Mouse (Mus musculus) hindbrain, embryonic 11.5 days (tissue): ENCODE results near the gene 1600014C23Rik. TPM values are rescaled to one million over a fixed set of nuclear protein-coding genes. Genes with fewer than 3 reads are reported as not detected.

Source experiments
- ATAC-seq: fragments of 200-750 bp; cut with Nextera tagmentation; 2 replicates; pipeline ENCODE4 v1.8.0; 2017; ENCODE audit warnings: mild to moderate bottlenecking, moderate TSS enrichment, moderate library complexity; ENCODE audit not compliant: low FRiP score
- DNase-seq: peaks from one replicate; pipeline ENCODE4 v3.0.0-alpha.2; 2015; ENCODE audit warnings: low spot score
- H3K27ac ChIP-seq: fragments of 300-500 bp; sonication (generic); 2 replicates; pipeline ENCODE4 v1.5.1; 2014; ENCODE audit warnings: mild to moderate bottlenecking, low read depth, low read length
- H3K27me3 ChIP-seq: fragments of 300-500 bp; sonication (generic); 2 replicates; pipeline ENCODE4 v1.6.1; 2014; ENCODE audit warnings: mild to moderate bottlenecking, low read length, moderate library complexity, mixed read lengths; ENCODE audit not compliant: control insufficient read depth, insufficient read depth
- H3K36me3 ChIP-seq: fragments of 300-500 bp; sonication (generic); 2 replicates; pipeline ENCODE4 v1.6.1; 2014; ENCODE audit warnings: mild to moderate bottlenecking, low read length, moderate library complexity, mixed read lengths; ENCODE audit not compliant: control insufficient read depth, insufficient read depth
- H3K4me1 ChIP-seq: fragments of 300-500 bp; sonication (generic); replicated peaks from 2 replicates; pipeline ENCODE4 v1.6.1; 2014; ENCODE audit warnings: low read length, mixed read lengths; ENCODE audit not compliant: control insufficient read depth, insufficient read depth
- H3K4me2 ChIP-seq: fragments of 300-500 bp; sonication (generic); replicated peaks from 2 replicates; pipeline ENCODE4 v1.6.1; 2014; ENCODE audit warnings: mild to moderate bottlenecking, low read depth, low read length
- H3K4me3 ChIP-seq: fragments of 300-500 bp; sonication (generic); 2 replicates; pipeline ENCODE4 v1.5.1; 2014; ENCODE audit warnings: low read depth, low read length
- H3K9ac ChIP-seq: fragments of 300-500 bp; sonication (generic); 2 replicates; pipeline ENCODE4 v1.6.1; 2014; ENCODE audit warnings: low read depth, low read length
- H3K9me3 ChIP-seq: fragments of 300-500 bp; sonication (generic); 2 replicates; pipeline ENCODE4 v1.6.1; 2016; ENCODE audit warnings: low read length; ENCODE audit not compliant: control insufficient read depth
- whole genome bisulfite sequencing: fragments of 180-500 bp; shearing (Covaris S2); extraction: QIAGEN DNeasy Blood & Tissue Kit; methylation state at CpG from one replicate; pipeline ENCODE4 v1.1.7; 2014; 5-methylcytosine and 5-hydroxymethylcytosine counted together
- polyA plus RNA-seq: library from polyadenylated mRNA; unstranded; fragments of >200 nt; fragmentation: Nextera tagmentation; extraction: Ambion mirVana; gene quantifications from 2 replicates; pipeline ENCODE4 v1.2.1, GENCODE M21; 2014

1600014C23Rik gene
- polyA plus RNA-seq, 1 experiment from 2014 or later, result 0.37 TPM

DNA sequence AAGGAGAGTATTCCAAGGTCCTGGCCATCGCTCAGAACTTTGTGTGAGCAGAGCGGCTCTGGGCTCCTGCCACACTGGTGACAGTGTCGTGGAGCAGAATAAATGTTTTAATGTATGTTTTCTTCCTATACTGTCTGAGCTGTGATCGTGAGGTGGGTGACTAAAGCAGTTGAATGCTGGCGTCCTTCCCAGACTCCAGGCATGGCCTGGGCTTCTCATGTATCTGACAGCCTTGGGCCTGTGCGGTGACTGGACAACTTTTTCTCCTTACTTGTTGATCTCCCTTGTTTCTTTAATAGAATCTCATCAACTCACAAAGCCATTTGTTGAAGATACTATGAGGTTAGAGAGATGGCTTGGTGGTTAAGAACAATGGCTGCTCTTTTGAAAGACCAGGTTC lies 35.3 kb downstream of the 1600014C23Rik start:
- DNase-seq (no peak), ATAC-seq (no peak)
- 94% methylated on average over 6 of the region's 6 CpGs for WGBS

DNA sequence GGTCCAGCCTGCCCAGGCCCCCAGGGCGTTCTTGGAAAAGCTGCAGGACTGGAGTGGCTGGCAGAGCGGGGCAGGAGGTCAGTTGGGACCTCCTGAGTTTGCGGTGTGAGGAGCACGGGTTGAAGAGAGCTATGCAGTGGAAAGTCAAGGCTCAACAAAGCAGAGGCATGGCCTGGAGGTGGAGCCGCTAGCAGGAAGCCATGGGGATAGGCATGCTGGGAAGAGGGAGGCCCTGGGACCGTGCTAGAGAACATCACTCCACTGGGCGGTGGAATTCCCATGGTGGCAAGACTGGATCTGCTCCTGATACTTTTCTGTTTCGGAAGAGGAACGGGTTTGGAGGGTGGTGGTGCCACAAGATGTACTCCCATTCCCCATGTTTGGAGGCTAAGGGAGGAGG lies 36.7 kb downstream of the 1600014C23Rik start:
- no peaks in the 10 kb centered on the region for H3K36me3 ChIP-seq
- ATAC-seq, result no peak
- 93% methylated on average over 9 of the region's 9 CpGs for WGBS
- DNase-seq, result no peak
- H3K9me3 ChIP-seq, result no peaks in the 10 kb centered on the region
- no peaks in the 10 kb centered on the region for H3K27me3 ChIP-seq
- H3K4me1 ChIP-seq, result no peaks in the 10 kb centered on the region
- no peak overlapping the region for H3K4me2 ChIP-seq
- H3K4me3 ChIP-seq, result no peak overlapping the region
- no peak overlapping the region for H3K9ac ChIP-seq
- H3K27ac ChIP-seq, result no peak overlapping the region

More for the DNA sequence above, 35.3 kb downstream of the 1600014C23Rik start:
- H3K27ac ChIP-seq, result no peak overlapping the region
- no peaks in the 10 kb centered on the region for H3K9me3 ChIP-seq
- H3K4me3 ChIP-seq, result no peak overlapping the region
- H3K36me3 ChIP-seq, result no peaks in the 10 kb centered on the region
- no peak overlapping the region for H3K9ac ChIP-seq
- no peak overlapping the region for H3K4me2 ChIP-seq
- no peaks in the 10 kb centered on the region for H3K4me1 ChIP-seq
- H3K27me3 ChIP-seq, result no peaks in the 10 kb centered on the region

DNA sequence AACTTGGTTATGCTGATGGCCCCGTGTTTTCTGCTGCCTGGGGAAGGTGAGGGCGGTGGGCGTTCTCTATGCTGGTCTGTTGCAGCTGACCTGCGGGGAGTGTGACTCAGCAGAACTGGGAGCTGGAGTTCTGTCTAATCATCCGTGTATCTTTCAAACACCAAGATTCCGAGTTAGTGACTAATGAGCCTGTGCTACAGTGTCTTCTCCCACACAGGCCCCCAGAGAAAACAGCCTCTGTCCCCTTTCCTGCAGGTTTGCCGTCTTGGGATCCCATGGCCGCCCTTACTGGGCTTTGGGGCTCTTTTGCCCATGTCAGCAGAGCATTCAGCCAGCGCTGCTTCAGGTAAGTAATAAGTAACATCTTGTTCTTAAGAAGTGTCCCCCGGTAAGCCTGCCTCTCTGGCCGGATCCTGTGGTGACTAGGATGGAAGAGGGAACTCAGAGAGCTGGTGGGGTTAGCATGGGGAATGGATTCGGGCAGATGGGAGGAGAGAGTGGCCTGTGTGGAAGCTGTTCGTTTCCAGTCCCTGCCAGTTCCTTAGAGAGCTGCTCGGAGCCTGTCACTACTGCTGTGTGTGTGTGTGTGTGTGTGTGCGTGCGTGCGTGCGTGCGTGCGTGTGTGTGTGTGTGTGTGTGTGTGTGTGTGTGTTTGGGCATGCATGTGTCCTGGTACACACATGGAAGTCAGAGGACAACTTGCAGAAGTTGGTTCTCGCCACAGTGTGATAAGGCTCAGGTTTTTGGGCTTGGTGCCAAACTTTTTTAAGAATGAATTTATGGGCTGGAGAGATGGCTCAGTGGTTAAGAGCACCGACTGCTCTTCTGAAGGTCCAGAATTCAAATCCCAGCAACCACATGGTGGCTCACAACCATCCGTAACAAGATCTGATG lies 38.2 kb downstream of the 1600014C23Rik start:
- Histone ChIP-seq H3K4me2 (no peak overlapping the region), H3K27me3 (no peaks in the 10 kb centered on the region), H3K36me3 (no peaks in the 10 kb centered on the region), H3K9me3 (no peaks in the 10 kb centered on the region), H3K27ac (no peak overlapping the region), H3K4me3 (no peak overlapping the region), H3K4me1 (no peaks in the 10 kb centered on the region), H3K9ac (no peak overlapping the region)
- ATAC-seq (no peak), DNase-seq (no peak)
- 80% methylated on average over 23 of the region's 23 CpGs for WGBS

DNA sequence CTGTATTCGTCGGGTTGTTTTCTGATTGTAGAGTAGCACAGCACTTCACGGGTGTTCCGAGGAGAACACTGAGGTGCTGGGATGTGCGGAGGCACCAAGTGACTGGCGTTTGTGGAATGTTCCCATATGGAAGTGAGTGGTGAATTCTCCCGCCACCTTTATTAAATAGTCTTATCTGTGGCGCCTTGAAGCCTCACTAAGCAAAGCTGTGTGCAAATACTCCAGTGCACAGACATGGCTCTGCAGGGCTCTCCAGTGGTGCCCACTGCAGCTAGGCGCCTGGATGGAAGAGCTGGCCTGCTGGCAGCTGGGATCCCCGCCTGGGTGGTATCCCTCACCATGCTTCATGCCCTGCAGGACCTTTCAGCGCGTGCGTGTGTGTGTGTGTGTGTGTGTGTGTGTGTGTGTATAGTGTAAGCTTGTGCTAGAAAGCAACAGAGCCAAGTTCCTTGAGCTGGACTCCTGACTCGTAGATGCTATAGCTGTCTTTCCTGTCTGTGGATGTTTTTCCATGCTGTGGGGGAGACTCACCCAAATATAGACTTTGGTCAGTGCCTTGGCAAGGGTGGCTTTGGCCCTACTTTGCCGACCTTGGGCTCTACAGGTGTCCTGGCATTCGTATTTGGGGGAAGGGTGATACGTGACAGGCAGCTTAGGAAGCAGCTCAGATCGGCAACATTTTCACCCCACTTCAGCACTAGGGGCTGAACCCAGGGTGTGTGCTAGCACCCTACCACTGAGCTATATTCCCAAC lies 39.7 kb downstream of the 1600014C23Rik start:
- Histone ChIP-seq H3K27me3 (no peaks in the 10 kb centered on the region), H3K36me3 (no peaks in the 10 kb centered on the region), H3K4me1 (no peaks in the 10 kb centered on the region), H3K4me2 (no peak overlapping the region), H3K4me3 (no peak overlapping the region), H3K9me3 (no peaks in the 10 kb centered on the region), H3K27ac (no peak overlapping the region), H3K9ac (no peak overlapping the region)
- ATAC-seq (no peak), DNase-seq (no peak)
- 79% methylated on average over 18 of the region's 18 CpGs for WGBS

DNA sequence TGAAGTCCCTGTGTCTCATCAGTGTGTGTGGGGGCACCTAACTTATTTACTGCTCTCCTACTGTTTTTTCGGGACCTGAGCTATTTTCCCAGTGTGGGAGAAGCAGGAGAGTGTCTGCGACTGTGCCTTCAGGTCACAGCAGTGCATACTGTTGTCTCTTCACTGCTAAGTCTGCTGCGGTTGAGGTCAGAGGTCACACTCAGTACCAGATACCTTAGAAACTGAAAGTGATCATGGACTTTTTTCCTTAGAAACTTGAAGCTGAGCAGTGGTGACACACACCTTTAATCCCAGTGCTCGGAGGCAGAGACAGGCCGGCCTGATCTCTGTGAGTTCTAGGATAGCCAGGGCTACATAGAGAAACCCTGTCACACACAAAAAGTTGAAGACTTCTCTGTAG lies 41.5 kb downstream of the 1600014C23Rik start:
- H3K27me3 ChIP-seq, result no peaks in the 10 kb centered on the region
- H3K9me3 ChIP-seq, result no peaks in the 10 kb centered on the region
- H3K4me3 ChIP-seq, result no peak overlapping the region
- H3K27ac ChIP-seq, result no peak overlapping the region
- no peak for ATAC-seq
- no peaks in the 10 kb centered on the region for H3K4me1 ChIP-seq
- no peak overlapping the region for H3K4me2 ChIP-seq
- DNase-seq, result no peak
- 80% methylated on average over 5 of the region's 5 CpGs for WGBS
- no peak overlapping the region for H3K9ac ChIP-seq
- no peaks in the 10 kb centered on the region for H3K36me3 ChIP-seq

DNA sequence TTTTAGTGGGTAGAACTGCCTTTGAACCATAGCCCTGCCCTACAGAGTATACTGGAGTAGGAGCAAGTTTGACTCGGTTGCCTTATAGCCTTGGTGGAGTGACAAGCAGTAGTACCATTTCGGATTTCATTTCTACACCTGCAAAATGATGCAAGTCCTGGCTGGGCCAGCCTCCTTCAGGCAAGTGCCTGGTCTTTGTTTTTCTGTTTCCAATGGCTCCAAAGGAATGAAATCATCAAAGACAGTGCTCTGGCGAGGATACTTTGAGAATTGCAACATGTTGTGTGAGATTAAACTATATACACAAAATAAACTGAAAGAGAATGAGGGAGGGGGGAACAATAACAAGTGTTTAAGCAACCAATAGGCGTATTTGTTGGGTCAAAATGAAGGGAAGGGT lies 43.6 kb downstream of the 1600014C23Rik start:
- no peak for DNase-seq
- Histone ChIP-seq H3K4me2 (no peak overlapping the region), H3K9ac (no peak overlapping the region), H3K4me3 (no peak overlapping the region), H3K36me3 (no peaks in the 10 kb centered on the region), H3K9me3 (no peaks in the 10 kb centered on the region), H3K27me3 (no peaks in the 10 kb centered on the region), H3K4me1 (no peaks in the 10 kb centered on the region; the same call in 1 of the 2 replicates), H3K27ac (no peak overlapping the region)
- WGBS, result 89% methylated on average over 4 of the region's 4 CpGs
- ATAC-seq, result no peak

DNA sequence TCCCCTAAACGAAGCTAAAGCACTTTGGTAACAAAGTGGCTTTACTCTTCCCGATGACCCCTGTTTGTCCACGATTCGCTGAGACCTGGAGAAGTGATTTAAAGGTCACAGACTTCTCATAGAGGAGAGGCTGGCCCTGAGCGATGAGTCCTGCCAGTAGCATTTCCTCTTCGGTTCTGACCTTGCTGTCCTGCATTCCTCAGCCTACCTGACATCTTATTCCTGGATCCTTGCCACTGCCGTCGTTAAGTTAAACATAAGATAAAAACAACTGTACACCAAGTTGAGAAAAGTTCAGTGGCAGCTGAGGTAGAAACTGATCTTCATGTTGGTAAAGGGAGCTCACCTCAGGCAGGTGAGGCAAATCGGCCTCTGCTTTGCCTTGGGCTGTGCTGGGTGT lies 44.5 kb downstream of the 1600014C23Rik start:
- 86% methylated on average over 9 of the region's 9 CpGs for WGBS
- ATAC-seq (no peak), DNase-seq (no peak)
- H3K4me3 ChIP-seq, result no peak overlapping the region
- no peaks in the 10 kb centered on the region for H3K36me3 ChIP-seq
- H3K27me3 ChIP-seq, result no peaks in the 10 kb centered on the region
- no peak overlapping the region for H3K27ac ChIP-seq
- no peak overlapping the region for H3K9ac ChIP-seq
- H3K4me2 ChIP-seq, result no peak overlapping the region
- H3K9me3 ChIP-seq, result no peaks in the 10 kb centered on the region
- peaks cover 4% of the 10 kb centered on the region for H3K4me1 ChIP-seq

DNA sequence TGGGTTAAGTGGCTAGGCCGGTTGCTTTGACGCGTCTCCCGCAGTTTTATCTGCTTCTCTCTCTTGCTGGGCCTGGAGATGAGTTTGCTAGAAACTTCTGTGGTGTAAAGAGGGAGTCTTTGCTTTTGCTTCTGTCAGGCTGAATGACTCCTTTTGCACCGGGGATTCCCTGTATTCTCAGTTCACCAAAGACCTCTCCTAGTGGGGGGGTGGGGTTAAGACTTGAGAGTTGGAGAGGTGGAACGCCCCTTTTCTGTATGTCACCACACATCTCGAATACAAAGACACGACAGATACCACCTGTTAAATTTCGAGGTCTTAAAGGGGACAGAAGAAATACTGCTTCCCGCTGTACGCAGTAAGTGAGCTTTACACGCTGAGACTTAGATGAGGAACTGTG lies 46.9 kb downstream of the 1600014C23Rik start, which contains the start of gene Tmem63b:
Tmem63b (minus strand) TSS at position 190 of the 400 bp plus-strand sequence.
- no peaks in the 10 kb centered on the region for H3K36me3 ChIP-seq
- H3K4me1 ChIP-seq, result peaks cover 5% of the 10 kb centered on the region
- ATAC-seq, result 0 out of 2 replicates have a peak, but pooled peaks have one; percentile 1
- H3K4me3 ChIP-seq, result peak within 1 kb of the TSS; percentile 92
- H3K27me3 ChIP-seq, result no peaks in the 10 kb centered on the region
- 13% methylated on average over 12 of the region's 12 CpGs for WGBS
- H3K9me3 ChIP-seq, result no peaks in the 10 kb centered on the region
- H3K27ac ChIP-seq, result peak within 1 kb of the TSS; percentile 87
- no peak for DNase-seq
- peak within 1 kb of the TSS; percentile 92 for H3K9ac ChIP-seq
- peak within 1 kb of the TSS; percentile 91 for H3K4me2 ChIP-seq
